Comparison of ENCODE assay signal across 8 mouse cellular contexts in the genomic region with DNA sequence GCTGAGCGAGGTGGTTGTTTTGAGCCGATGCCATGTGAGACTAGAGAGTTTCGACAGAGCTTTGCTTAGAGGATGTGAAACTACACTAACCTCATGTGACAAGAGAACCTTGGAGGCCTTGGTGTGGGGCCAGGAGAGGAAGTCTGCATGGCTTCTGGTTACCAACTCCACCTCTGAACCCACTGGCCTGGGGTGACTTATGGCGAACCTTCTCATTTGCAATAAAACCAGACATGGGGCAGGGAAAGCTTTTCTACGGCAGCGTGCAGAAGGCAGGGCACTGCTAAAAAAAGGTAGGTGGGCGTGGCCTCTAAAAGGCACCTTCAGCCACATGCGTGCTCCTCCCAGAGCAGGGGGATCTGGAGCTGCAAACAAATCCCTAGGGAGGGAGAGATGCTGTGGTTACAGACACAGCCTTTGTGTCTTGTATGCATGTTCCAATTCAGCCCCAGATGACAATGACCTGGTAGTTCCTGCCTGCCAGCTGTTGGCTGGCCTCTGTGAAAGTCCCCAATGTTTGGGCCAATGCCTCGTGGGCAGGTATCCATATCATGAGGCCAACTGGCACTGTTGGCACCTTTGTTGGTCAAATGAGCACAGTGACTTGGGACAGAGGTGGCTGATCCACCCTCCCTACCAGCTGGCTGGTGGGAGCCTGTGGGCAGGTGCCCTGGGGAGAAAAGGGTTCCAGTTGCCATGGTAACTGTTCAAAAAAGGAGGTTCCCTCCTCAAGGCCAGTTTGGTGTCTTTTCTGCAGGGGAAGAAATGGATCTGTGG.
DNase-seq lines count a peak whose midpoint lies in the region; ATAC-seq lines count a peak whose summit lies in the region.

No protein-coding gene starts in this region.

- peak; percentile 24 to 73 for DNase-seq in cerebellum, postnatal 4 days (ENCODE audit: low spot score in 2 of 2)
- DNase-seq in cerebellum, adult 11-12 months: no peak
- peak; percentile 63 for DNase-seq in T-cell, adult 2 months (ENCODE audit: low spot score)
- peak; percentile 31 to 45 for DNase-seq in frontal cortex, postnatal 10 days (ENCODE audit: low spot score in 2 of 2)
- DNase-seq in left cerebral cortex, postnatal 14 days (ENCODE audit: low spot score in 2 of 2): peak; percentile 36 to 62
- peak; percentile 36 to 89 for DNase-seq in natural killer cell, adult 2 months (ENCODE audit: low spot score in 2 of 2)
- DNase-seq in thymus, postnatal 14 days: peak; percentile 53

- H3K36me3 ChIP-seq in hindbrain, embryonic 16.5 days (ENCODE audit: control insufficient read depth, insufficient read depth, low read length): no peaks in the 10 kb centered on the region

- 68% methylated on average over 9 of the region's 9 CpGs for WGBS in hindbrain, embryonic 16.5 days

- H3K9ac ChIP-seq in hindbrain, embryonic 16.5 days (ENCODE audit: low read depth, low read length): no peak overlapping the region

- H3K4me1 ChIP-seq in hindbrain, embryonic 16.5 days (ENCODE audit: control insufficient read depth, insufficient read depth, low read depth, low read length): peaks cover 5% of the 10 kb centered on the region; the same call in 1 of the 2 replicates

- ATAC-seq in hindbrain, embryonic 16.5 days: peak; percentile 79

- no peak overlapping the region for H3K4me2 ChIP-seq in hindbrain, embryonic 16.5 days (ENCODE audit: low read length)

- H3K27ac ChIP-seq in hindbrain, embryonic 16.5 days (ENCODE audit: low read depth, low read length): 0 out of 2 replicates have a peak overlapping the region, but pooled peaks have one; percentile 21

- no peaks in the 10 kb centered on the region for H3K27me3 ChIP-seq in hindbrain, embryonic 16.5 days (replicated peaks; ENCODE audit: control insufficient read depth, insufficient read depth, low read length)

- intact Hi-C loops in left cerebral cortex, postnatal 14 days (cut with DNase I): no loop called here

- no peaks in the 10 kb centered on the region for H3K9me3 ChIP-seq in hindbrain, embryonic 16.5 days (ENCODE audit: control insufficient read depth, low read length)

- no peak overlapping the region for H3K4me3 ChIP-seq in hindbrain, embryonic 16.5 days (ENCODE audit: low read length)
